Mouse (Mus musculus): Measurements from ENCODE around the gene Ppp4r3a.
"Not testable (repeated sequence)": the region's sequence is repeated elsewhere in the genome, so short reads cannot be mapped to it uniquely, and the experiment has no call there.

The Ppp4r3a gene

DNA sequence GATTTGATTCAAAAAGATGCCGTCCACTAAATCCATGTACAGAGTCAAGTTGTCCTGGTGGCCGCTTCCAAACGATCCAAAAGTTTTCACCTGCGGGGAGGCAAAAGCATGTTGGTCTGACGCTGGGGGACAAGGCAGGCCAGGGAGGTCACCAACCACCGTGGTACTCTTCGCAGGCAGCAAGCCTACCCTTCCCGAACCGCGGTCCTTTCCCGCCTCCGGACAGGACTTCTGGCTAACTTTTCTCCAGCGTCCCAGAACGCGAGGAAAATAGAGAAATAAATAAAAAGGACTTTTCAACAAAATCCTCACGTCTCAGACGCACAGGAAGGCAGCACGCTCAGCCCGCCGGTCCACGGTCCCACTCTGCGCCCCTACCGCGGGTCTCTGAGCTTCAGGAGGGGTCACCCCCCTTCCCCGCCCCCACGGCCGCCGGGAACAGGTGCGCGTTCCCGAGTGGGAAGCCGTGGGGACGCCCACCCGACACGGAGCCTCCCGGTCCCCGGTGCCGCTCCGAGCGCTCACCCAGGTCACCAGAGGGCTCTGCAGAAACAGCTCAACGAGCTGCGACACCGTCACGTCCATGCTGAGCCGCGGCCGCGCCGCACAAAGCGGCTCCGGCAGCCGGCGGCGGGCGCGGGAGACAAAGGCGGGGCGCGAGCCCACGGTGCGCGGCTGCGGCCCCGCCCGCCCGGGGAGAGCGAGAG lies 55.1 kb downstream of the Ppp4r3a start:
- DNase-seq (ENCODE audit: low spot score) = peak; percentile 8

DNA sequence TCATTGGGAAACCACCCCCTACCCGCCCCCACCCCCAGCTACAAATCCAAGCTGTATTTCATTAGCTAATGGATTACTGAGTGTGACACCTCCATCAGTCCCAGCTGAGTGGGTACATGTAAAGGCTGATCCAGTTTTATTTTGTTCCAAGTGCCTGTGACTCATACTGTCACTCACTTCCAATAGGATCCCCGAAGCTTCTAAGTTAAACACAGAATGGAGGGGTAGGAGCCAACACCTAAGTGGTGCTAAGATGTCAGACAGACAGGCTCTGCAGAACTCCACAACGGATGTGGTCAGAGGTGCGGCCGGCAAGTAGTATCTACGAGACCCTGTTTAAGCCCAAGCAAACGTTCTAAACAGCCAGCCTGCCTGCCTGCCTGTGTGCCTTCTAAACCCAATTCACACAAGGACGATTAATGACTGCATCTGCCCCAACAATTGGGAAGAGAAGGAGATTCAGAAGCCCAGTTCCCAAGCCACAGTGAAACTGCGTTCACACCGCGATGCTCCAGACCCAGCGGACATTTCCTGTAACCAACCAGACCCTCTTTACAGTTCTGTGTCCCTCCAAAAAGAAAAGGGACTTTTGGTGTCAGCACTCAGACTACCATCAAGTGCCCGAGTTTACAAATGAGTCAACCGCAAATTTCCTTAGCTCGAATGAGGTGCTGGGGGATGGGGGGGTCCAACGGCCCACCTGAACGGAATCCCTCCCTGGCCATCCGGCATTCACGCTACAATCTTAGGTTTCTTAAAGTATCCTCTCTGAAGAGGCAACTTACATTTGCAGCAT lies 55.9 kb downstream of the Ppp4r3a start:
- DNase-seq (ENCODE audit: low spot score) = peak; percentile 2

DNA sequence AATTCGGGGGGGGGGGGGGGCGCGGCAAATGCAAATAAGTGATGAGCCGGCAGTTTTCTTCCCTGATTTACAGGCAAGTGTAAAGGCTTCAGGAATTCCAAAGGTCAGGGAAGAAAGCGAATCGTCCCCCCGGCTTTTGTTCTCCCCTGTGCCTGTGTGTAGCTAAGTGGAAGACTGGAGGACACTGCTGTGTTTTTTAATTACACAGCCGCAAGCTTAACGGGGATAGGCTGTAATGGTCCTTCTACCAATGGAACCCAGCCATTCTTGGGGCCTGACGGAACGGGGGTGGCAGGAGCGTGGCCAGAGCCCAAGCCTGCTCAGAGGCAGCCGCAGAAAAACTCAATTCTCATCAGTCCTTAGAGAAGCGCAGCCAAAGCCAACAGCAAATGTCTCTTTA lies 56.6 kb downstream of the Ppp4r3a start:
- DNase-seq (ENCODE audit: low spot score) = peak; percentile 4

DNA sequence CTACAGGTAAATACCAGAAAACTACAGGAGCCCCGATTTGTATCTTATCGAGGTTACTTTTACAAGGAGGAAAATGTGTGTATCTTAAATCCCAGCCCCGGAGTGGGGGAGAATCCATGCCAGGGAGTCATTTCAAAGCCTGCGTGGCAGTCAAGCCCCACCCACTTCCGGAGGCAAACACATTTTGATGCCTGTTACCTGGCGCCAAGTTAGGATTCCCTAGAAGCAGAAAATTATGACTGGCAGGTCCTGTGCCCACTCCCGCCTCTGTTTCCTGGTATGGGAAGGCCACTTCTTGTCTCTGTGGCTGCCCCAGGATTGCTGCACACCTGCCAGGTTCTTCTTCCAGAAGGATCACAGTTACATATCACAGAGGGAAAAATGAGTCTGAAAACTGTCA lies 57.0 kb downstream of the Ppp4r3a start:
- DNase-seq (ENCODE audit: low spot score) = peak; percentile 2

DNA sequence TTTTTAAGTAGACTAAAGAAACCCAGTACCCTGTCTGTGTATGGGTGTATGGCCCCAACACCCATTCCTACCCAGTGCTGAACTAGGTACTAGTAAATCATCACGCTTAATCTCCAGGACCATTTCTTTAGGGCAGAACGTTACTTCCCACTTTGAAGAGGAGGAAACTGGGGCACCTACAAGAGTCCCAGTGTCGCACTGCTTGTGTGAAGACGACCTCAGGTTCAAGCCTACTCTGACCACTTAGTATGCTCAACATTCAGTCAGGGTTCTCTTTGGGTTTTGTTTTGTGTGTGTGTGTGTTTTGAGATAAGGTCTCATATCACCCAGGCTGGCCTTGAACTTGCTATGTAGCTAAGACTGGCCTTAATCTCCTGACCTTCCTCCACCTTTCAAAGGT lies 57.5 kb downstream of the Ppp4r3a start:
- no peak for DNase-seq (ENCODE audit: low spot score)

DNA sequence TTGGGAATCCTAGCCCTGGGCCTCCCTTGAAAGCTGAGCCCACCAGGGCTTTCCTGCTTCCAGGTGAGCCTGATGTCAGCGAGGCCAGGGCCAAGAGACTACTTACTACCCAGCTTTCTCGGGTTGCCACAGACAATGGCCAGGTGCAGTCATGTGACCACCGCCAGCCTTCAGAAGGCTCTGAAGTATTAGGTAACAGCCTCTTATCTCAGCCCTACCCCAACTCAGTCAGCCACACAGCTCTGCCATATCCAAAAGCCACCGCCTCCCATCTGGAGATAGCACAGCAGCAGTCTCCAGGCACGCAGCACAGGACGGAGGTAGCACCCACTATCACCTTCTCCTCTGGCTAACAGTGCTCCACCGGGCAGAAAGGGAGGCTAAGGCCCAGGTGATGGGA lies 58.1 kb downstream of the Ppp4r3a start:
- DNase-seq (ENCODE audit: low spot score) = no peak

DNA sequence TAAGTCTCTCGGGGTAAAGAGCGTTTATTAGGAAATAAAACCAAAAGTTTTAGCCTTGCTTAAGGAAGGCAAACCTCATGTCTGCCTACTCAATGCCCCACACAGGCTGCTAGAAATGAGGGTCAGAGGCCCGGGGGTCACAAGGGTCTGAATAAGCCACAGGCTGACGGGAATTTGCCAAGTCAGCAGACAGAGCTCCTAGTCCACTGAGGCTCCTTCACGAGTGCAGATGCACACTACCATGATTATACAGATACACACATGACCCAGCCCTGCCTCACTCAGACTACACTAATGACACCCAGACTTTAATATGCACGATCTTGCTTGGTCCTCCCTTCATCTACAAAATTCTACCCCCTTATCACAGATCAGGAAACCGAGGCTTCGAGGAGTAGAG lies 58.7 kb downstream of the Ppp4r3a start:
- DNase-seq (ENCODE audit: low spot score) = no peak

DNA sequence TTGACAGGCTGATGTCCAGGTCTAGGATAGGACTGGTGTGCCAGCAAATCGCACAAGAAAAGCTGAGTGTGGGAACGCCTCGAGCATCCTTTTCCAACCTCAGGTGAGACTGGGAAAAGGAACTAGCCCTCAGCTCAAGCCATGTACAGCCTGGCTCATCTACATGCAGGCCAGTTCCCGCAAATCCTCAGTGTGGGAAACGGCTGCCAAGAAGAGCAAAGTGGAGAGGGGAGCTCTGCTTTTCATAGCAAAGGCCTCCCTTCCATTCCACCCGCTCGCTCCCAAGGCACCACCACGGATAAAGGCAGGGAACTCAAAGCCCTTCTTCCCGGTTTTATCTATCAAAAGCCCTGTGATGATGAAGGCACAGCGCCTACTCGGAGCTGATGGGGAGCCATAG lies 60.4 kb downstream of the Ppp4r3a start:
- no peak for DNase-seq (ENCODE audit: low spot score)

DNA sequence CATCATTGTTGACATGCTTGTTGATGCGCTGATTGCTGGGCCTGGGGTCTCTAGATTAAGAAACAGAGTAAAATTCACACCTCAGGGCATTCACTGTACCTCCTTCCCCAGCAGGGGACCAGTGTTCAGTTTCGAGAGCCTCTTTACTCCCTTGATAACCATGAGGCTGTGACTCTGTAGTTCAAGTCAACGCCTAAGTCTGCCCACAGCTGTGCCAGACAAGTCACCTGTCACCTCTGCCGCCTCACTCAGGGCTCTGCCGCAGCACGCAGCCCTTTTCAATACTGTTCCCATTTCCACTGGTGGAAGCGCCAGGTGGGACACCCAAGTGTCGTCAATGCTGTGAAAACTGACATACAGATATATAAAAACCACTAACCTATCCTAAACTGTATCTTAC lies 61.1 kb downstream of the Ppp4r3a start:
- no peak for DNase-seq (ENCODE audit: low spot score)

DNA sequence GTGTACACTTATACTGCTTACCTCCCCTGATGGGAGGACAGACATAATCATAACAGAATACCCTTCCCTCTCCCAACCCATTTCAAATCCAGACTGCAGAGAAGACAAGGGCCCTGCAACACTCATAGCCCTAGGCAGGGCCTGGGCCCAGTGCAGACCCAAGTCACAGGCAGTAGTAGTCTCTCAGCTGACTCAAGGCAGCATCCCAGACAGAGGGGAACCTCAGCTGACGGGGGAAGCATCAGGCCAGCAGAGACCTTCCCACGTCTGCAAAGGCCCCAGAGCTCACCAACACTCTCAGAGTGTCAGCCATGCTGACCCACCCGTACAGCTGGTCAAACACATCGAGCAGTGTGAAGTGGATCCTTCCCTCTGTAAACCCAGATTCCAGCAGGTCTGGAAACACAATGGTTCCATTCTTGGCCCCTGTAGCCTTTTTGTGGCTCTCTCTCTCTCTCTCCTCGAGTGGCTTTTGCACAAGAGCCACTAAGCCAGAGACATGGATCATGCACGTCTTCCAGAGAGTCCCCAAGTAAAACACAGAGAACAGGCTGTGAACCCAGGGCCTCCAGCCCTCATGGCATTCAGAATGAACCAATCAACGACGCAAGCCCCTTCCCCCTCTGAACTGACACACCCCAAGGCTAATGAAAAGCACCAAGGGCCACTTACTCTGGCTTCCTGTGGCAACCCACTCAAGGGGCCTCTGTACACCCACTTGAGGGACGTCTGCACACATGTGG lies 61.8 kb downstream of the Ppp4r3a start:
- no peak for DNase-seq (ENCODE audit: low spot score)

DNA sequence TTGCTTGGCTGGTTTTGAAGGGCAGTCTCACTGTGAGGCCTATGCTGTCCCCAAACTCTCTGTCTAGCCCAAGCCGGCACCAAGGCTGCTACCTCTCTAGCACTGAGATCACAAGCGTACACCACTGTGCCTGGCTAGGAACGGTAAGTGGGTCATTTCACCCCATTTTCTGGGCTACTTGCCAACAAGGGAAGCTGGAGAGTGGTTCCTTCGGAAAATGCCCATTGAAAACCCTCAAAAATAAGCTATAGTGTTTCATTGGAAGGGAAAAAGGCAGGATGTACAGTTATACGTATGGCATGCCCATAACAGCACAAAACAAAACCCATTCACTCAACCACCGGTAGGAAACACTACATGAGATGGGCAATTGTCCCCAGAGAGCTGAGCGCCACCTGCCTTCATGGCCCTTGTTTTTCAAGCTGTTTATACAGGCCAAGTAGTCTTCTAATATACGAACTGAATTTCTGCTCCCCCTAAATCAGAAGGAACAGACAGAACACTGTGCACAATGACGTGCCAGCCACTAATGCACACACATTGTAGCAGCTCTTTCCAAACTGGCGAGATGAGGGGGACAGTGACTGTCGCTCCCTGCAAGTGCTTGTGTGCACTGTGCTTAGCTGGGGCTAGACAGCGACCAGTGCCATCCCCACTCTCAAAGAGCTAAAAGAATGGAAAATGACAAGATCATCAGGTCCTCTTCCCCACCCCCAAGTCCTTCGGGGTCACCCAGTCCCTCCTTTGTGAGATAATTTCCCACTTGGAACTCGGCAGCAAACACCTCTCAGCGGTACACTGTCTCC lies 63.1 kb downstream of the Ppp4r3a start:
- DNase-seq (ENCODE audit: low spot score) = no peak

DNA sequence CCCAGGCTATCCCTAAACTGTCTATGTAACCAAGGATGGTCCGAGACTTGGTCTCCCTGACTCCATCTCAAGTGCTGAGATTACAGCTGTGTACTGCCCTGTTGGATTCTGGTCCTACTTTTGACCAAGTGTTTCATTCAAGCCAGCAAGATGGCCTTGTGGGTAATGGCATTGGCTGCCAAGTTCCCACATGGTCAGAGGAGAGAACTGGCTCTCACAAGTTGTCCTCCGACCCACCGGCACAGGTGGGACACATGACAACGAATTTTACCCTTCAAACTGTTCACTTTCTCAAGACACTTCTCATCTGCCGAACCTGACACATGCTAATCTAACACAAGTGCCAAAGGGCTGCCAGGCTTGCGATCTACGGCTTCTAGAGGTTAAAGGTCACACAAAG lies 64.1 kb downstream of the Ppp4r3a start:
- no peak for DNase-seq (ENCODE audit: low spot score)

DNA sequence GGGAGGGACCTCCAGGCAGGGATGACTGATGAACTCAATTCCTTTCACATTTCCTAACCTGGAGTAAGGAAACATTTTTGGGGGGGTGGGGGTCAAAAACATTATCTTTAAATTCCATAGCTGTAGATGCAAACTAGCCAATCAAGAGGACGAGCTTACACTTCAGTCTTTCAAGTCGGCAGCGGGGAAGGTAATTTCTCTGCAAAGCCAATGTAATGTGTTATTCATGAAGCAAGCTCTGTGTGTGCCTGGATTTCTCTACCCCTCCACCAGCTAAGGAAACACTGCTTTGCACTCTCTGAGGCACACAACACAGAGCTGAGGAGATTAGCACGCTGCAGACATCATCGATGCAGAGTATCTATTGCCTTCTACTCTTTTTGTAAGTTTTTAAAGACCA lies 64.5 kb downstream of the Ppp4r3a start:
- no peak for DNase-seq (ENCODE audit: low spot score)

DNA sequence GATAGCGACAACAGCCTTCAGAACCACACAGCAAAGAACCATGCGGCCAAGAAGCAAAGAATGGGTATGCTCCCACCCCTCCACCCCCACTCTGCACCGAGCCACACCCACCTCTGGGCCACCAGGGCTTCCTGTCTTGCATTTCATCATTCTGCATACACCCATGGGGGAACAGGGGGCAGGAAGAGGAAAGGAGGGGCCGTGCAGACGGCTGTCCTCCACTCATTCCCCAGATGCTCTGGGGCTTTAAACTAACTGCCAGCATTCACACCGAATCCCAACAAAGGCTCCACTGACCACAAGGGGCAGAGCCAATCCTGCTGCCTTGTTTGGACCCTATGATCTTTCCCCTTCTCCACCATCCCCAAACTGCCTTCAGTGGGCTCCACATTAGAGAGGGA lies 65.5 kb downstream of the Ppp4r3a start:
- no peak for DNase-seq (ENCODE audit: low spot score)

DNA sequence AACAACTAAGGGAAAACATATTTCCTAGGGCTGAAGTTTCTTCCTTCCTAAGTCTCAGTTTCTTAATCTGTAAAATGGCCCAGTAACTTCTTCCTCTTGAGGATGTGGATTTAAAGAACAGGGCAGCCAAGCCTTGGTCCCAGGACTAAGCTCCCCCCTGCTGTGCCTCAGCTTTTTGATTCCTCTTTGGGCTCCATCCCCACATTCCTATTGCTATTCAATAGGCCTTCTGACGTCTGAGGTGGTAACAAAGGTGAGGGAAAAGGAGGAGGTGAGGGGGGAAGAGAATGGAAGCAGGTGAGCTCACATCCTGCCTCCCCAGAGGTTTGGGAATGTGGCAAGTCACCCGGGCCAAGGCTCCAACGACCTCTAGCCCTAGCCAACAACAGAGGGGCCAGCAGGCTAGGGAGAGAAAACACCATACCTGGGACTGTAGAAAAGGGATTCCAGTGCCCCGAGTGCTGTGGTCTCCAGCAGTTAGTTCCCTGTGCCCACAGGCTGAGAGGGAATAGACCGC lies 67.0 kb downstream of the Ppp4r3a start:
- no peak for DNase-seq (ENCODE audit: low spot score)

DNA sequence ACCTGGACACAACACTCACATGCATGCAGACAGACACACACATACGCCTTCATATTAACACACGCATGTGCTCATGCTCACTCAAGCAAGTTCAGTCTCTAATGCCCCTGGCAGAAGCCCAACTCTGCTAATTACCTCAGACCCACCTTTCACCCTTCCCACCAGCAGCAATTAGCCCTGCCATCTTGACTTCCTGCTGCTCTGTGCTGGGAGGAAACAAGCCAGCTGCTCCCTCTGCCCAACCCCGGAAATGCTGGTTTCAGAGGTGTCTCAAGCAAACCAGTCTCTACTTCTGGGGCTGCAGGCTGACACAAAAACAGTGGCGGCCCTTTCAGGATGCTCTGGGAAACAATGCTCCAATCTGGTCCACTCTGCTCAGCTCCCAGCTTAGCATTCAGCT lies 67.6 kb downstream of the Ppp4r3a start:
- no peak for DNase-seq (ENCODE audit: low spot score)

DNA sequence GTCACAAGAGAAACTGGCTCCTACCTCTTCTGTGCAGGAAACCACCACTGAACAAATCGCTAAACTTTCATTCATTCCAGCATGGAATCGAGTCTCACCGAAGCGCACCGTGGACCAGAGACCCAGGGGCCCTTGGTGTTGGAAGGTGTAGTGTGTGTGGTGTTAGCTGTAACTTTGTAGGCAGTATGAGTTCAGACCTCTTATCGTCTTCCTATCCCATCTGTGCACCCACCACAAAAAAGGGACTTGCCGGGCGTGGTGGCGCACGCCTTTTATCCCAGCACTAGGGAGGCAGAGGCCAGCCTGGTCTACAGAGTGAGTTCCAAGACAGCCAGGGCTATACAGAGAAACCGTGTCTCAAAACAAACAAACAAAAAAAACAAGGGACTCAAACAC lies 68.3 kb downstream of the Ppp4r3a start:
- DNase-seq (ENCODE audit: low spot score) = no peak

DNA sequence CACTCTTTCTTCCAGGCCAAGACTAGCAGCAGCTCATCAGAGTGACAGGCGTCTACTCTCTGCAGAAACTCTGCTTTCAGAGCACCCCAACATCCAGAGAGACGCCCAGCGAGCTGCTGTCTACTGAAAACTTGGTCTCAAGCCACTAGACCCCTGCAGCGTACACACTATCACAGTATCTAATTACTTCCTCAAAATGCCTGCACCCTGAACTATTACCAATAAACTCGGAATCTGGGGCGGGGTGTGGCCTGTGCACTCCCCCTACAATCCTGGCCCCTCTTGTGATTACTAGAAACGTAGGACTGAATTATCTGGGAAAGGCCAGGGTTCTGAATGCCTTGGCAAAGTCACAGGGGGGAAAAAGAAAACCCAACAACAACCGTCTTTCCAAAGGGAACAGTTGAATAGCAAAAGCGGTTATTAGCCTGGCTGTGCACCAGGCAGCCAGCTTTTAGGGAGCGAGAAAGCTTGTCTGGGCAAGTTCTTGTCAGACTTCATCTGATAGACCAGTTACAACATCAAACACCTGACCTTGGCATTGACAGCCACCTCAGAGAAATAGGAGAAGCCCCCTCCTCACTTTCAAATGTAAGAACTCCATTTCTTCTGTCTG lies 68.8 kb downstream of the Ppp4r3a start:
- no peak for DNase-seq (ENCODE audit: low spot score)

DNA sequence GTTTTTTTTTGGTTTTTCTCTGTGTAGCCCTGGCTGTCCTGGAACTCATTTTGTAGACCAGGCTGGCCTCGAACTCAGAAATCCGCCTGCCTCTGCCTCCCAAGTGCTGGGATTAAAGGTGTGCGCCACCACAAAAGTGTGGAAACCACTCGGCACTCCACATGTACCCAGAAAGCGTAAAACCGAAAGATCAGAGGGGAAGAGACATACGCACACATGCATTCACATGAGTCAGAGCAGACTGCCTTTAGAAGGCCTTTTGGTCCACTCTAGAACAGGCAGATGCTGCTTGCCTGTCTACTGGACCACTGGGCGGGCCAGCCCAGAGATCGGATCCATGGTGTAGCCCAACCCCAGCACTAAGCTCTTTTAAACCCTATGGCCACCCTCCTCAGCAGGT lies 69.8 kb downstream of the Ppp4r3a start:
- DNase-seq (ENCODE audit: low spot score) = not testable (repeated sequence)

DNA sequence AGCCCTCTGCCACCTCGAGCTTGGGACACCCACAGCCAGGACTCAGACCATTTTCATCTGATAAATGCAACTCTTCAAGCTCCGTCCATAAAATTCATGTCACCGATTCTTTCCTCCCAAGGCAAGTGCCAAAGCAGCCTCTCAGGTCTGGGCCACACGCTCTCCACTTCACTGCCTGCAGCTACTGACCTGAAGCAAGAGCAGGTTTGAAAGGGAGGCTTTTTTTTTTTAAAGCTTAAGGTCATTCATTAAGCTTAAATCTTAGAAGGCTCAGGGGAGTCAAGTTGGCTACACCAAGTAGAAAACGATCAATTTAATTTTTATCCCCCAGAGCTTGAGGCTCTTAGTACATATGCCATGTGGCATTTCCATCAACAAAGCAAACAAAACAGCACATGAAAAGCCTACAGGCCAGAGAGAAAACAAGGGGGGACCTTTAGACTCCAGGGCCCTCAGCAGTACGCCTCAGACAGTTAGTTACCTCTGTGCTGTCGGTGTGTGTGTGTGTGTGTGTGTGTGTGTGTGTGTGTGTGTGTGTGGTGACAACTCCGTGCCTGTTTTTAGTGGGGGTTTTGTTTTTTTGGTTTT lies 70.3 kb downstream of the Ppp4r3a start:
- DNase-seq (ENCODE audit: low spot score) = no peak

All from urinary bladder, postnatal 25 days (tissue).